Mouse (Mus musculus) cerebellum, postnatal 10 days (tissue): ENCODE results near the gene Nhlrc2.
A peak's percentile ranks its signal among the peaks of the same experiment; 100 is the strongest.

Experiments
- DNase-seq, 2 experiments: peaks; one replicate each; pipeline ENCODE4 v3.0.0; 2021; ENCODE audit warnings: mixed read lengths in 2 of 2

Gene Nhlrc2

GRCm38 (mm10) chr19:56565358-56565757 is 17.3 kb downstream of the Nhlrc2 start:
- peak; percentile 37 for DNase-seq

GRCm38 (mm10) chr19:56566041-56566440 is 18.0 kb downstream of the Nhlrc2 start:
- peak; percentile 66 to 71 for DNase-seq

- no peak for DNase-seq
These were observed 18.9 kb downstream of the Nhlrc2 start for GRCm38 (mm10) chr19:56566940-56567339.

DNA sequence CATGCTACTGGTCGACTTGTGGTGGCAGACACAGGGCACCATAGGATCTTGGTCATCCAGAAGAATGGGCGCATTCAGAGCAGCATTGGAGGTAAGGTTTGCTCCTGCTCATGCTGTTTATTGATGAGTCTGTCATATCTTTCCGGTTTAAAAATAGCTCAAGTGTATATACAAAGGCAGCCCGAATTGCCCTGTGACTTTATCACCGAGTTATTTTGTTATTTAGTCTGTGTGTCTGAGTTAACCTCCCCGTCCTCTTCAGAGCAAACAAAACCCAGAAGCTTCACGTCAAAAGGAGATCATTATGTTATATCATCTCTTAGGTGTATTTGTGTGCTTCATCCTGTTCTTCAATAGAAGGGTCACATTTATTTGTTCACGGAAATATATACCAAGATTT is 22.7 kb downstream of the Nhlrc2 start:
- DNase-seq, result no peak

DNA sequence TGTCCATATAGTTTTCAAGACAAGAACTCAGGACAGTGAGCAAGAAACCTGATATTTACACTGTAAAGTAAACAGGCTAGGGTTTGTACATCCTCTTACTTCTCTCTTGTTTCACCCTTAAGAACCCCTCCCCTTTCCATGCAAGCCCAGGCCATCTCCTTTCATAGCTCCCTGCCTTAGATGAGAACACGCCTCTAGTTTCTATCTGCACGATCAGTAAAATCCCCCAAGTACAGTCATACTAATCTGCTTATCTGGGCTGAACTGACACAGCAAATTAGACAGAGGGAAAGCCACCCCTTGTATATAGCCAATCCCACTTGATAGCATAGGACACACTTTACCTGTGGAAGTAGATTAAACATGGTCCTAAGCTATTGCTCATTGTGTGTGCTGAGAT is 23.2 kb downstream of the Nhlrc2 start:
- no peak for DNase-seq

DNA sequence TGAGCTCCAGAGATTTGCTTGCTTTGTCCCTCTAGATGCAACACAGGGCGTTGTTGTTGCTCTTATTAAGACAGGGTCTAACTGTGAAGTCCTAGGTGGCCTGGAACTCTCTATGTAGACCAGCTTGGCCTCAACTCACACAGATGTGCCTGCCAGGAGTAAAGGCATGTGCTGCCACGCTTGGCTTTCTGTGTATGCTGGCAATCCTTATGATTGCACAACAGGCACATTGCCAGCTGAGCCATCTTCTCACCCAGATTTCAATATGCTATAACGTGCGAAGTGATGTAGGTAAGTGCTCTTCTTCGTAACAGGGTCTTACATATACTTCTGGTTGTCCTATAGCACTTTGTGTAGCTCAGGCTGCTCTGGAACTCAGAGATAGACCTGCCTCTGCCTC is 23.9 kb downstream of the Nhlrc2 start:
- DNase-seq, result peak in 1 of 2 experiments; percentile 19

- no peak for DNase-seq
These were observed 25.1 kb downstream of the Nhlrc2 start for GRCm38 (mm10) chr19:56573184-56573583.

- DNase-seq, result no peak
These were observed 29.7 kb downstream of the Nhlrc2 start for GRCm38 (mm10) chr19:56577801-56578200.

DNA sequence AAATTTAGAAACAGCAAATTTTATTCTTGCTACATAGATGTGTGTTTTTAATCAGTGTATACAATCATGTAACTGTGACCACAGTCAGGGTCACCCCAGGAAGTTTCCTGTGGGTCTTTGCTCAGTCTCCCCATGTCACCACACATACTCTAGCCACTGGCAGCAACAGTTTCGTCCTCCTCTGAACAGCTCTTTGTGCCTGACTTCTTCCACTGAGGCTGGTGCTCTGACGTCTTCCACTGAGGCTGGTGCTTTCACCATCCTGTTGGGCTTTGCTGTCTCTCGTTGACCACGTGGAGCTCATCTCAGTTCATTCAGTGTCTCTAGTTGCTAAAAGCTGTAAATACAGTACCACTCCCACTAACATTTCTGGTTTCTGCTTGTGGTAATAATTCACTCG is 33.9 kb downstream of the Nhlrc2 start:
- DNase-seq, result no peak

DNA sequence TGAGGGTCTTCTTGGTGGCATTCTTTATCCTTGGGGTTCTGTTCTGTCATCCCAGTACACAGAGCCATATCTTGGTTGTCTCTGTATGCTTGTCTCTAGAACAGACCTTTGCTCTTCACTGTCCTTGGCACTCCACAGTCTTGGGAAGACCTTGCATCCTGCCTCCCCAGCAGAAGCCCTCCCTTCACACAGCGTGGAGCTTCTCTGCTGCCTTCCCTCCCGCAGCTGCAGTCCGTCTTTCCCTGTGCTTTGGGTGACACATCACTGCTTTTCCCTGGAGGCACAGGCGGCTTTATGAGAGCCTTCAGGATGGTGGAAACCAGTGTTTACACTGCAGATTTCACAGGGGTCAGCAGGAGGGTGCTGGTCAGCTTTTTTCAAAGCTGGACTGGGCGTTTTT is 35.7 kb downstream of the Nhlrc2 start:
- no peak for DNase-seq

- DNase-seq, result no peak
These were observed 36.2 kb downstream of the Nhlrc2 start for GRCm38 (mm10) chr19:56584288-56584687.

GRCm38 (mm10) chr19:56586320-56586719 is 38.3 kb downstream of the Nhlrc2 start:
- DNase-seq, result no peak

DNA sequence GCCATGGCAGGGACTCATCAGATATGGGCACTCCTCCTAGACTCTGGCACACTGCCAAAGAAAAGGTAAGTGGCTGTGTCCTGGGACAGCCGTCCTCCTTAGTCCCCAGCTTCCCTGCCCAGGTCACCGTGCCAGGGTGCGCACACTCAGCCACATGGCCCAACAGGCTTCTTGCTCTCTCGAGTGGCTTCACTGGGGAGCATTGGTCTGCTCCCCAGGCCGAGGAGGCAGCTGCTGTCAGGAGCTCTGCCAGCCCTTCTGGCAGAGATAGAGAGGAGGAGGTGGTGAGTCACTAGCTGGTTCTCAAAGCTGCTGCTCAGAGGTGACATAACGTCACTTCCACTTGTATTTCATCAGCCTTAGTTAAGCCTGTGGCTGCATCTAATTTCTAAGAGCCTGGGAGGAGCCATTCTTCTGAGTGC is 40.2 kb downstream of the Nhlrc2 start:
- peak; percentile 73 to 83 for DNase-seq

DNA sequence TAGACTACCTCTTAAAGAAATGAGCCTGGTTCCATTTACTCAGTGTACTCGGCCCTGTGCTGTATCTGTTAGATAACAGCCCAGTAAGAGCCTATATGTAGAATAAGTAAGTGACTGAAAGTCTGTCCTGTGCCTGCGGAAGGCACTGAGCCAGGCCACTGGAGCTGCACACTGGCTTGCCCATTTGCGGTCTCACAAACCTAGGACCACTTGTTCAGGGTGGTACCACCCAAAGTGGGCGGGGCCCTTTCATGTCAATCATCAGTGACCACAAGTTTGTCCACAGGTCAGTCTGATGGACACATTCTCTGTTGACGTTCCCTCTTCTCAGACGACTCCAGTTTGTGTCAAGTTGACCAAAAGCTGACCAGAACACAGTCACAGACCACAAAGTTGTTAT is 40.9 kb downstream of the Nhlrc2 start:
- no peak for DNase-seq

DNA sequence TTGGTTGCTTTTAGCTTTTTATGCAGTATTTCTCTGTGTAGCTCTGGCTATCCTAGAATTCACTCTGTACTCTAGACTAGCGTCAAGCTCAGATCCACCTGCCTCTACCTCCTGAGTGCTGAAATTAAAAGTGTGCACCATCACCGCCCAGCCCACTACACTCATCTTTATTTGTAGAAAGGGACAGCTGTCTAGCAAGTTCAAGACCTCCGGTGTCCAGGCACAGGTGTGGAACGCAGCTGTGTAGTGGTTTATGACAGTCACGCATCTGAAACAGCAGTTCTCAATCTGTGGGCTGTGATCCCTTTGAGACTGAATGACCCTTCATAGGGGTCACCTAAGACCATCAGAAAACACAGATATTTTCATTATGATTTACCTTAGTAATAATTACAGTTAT is 41.4 kb downstream of the Nhlrc2 start:
- DNase-seq, result no peak

GRCm38 (mm10) chr19:56590250-56590649 is 42.2 kb downstream of the Nhlrc2 start:
- DNase-seq, result no peak

GRCm38 (mm10) chr19:56592472-56592871 is 44.4 kb downstream of the Nhlrc2 start:
- no peak for DNase-seq

DNA sequence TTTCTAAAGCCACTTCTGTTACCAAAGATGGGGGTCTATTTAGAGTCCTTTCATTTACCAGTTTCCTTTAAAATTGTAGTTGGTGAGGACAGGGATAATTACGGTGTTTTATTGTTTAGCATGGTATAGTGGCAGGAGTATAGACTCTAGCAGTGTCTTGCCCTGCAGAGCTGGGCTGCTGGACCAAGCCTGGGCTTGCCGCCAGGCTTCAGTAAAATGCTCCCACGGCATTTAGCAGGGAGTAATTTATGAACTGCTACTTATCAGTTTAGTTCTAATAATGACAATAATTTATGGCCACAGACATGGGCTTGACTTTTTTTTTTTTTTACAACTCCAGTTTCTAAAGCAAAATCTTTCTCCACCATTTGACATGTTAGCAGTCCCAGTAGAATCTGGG is 51.9 kb downstream of the Nhlrc2 start:
- DNase-seq, result no peak

DNA sequence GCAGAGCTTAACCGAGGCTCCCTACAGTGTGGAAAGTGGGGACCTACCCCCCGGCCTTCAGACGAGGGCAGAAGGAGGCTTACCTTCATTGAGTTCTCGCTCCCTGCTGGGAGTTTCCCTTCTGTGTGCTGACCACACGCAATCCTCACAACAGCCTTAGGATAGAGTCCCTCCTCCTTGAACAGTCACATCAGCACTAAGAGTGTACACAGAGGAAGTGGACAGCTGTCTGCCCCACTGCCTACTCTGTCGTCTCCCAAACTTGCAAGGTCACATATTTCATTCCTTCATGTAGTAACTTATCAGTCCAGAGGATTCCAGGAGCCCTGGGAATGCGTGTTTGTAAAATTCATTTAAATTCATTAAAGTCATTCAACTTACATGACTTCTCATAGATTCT is 52.7 kb downstream of the Nhlrc2 start:
- no peak for DNase-seq

- DNase-seq, result no peak
These were observed 53.9 kb downstream of the Nhlrc2 start for GRCm38 (mm10) chr19:56601901-56602347.

GRCm38 (mm10) chr19:56608946-56609345 is 60.9 kb downstream of the Nhlrc2 start:
- DNase-seq, result no peak

DNA sequence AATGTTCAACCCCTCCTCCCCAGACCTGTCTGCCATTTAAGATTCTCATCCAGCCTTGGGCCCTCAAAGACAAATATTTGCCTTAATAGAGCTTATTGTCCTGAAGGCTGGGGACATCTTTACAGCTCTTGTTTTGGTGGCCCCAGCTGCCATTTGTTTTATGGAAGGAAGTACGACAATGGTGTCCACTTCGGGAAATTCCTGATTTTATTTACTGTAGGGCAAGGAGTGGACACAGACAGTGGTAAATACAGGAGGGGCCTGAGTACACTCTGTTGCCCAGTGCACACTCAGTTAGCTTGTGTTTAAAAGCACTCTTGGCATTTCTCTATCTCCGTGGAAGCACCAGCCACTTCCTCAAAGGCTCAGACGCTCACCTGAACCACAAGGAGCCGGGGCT is 66.1 kb downstream of the Nhlrc2 start:
- DNase-seq, result no peak

- DNase-seq, result no peak
These were observed 70.8 kb downstream of the Nhlrc2 start for GRCm38 (mm10) chr19:56618845-56619244.

DNA sequence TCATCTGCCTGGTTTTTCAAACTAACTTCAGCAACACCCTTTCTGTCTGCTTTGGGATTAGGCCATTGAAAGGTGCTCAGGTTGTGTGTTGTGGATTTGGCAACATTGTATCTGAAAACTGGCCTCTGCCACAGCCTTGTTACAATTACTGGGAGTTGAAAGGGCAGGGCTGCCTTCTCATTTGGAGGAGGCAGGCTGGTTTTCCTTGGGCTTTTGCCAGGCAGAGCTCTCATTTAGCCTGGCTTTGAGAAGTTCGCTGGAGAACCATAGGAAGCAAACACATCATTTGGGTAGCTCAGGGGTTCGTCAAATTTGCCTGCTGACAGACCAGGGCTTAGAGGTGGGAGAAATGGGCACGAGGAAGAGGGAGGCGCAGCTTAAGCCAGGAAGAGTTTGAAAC is 71.5 kb downstream of the Nhlrc2 start:
- DNase-seq, result peak in 1 of 2 experiments; percentile 11

- no peak for DNase-seq
These were observed 73.8 kb downstream of the Nhlrc2 start for GRCm38 (mm10) chr19:56621876-56622275.
